Mouse (Mus musculus) heart, embryonic 14.5 days (tissue): ENCODE results near the gene Ccdc38. TPM values are rescaled to one million over a fixed set of nuclear protein-coding genes. Genes with fewer than 3 reads are reported as not detected.

Source experiments
- ATAC-seq: fragments of 200-750 bp; cut with Nextera tagmentation; 2 replicates; pipeline ENCODE4 v1.8.0; 2017; ENCODE audit warnings: low read depth, moderate TSS enrichment; ENCODE audit not compliant: insufficient number of reproducible peaks, insufficient read depth, low FRiP score
- H3K27ac ChIP-seq, 2 experiments: fragments of 200-500 bp in 1 of 2; fragments of 300-500 bp in 1 of 2; sonication (generic) in 1 of 2; replicated peaks in 1 of 2; 2 replicates each; pipeline ENCODE4 v1.5.1; 2012 to 2014; ENCODE audit warnings: low read depth in 2 of 2, low read length in 2 of 2, control low read depth in 1 of 2, mild to moderate bottlenecking in 1 of 2, mixed read lengths in 1 of 2; ENCODE audit not compliant: control insufficient read depth in 1 of 2, insufficient read depth in 1 of 2
- H3K27me3 ChIP-seq: fragments of 300-500 bp; sonication (generic); 2 replicates; pipeline ENCODE4 v1.6.1; 2014; ENCODE audit warnings: mild to moderate bottlenecking, low read length, control low read depth; ENCODE audit not compliant: control insufficient read depth, insufficient read depth
- H3K36me3 ChIP-seq: fragments of 300-500 bp; sonication (generic); 2 replicates; pipeline ENCODE4 v1.6.1; 2014; ENCODE audit warnings: mild to moderate bottlenecking, control low read depth, low read length, mixed read lengths; ENCODE audit not compliant: control insufficient read depth, insufficient read depth
- H3K4me1 ChIP-seq, 2 experiments: fragments of 200-500 bp in 1 of 2; fragments of 300-500 bp in 1 of 2; sonication (generic) in 1 of 2; 2 replicates each; pipeline ENCODE4 v1.6.1; 2012 to 2014; ENCODE audit warnings: low read length in 2 of 2, control low read depth in 1 of 2, mixed read lengths in 1 of 2; ENCODE audit not compliant: control insufficient read depth in 2 of 2, insufficient read depth in 2 of 2
- H3K4me2 ChIP-seq: fragments of 300-500 bp; sonication (generic); 2 replicates; pipeline ENCODE4 v1.6.1; 2014; ENCODE audit warnings: mild to moderate bottlenecking, low read length
- H3K4me3 ChIP-seq, 2 experiments: fragments of 200-500 bp in 1 of 2; fragments of 300-500 bp in 1 of 2; sonication (generic) in 1 of 2; 2 replicates each; pipeline ENCODE4 v1.5.1; 2012 to 2014; ENCODE audit warnings: low read length in 2 of 2, mild to moderate bottlenecking in 2 of 2, control low read depth in 1 of 2, low read depth in 1 of 2, moderate library complexity in 1 of 2; ENCODE audit not compliant: control insufficient read depth in 1 of 2, insufficient read depth in 1 of 2
- H3K9ac ChIP-seq: fragments of 300-500 bp; sonication (generic); 2 replicates; pipeline ENCODE4 v1.6.1; 2014; ENCODE audit warnings: mild to moderate bottlenecking, low read length
- H3K9me3 ChIP-seq: fragments of 300-500 bp; sonication (generic); 2 replicates; pipeline ENCODE4 v1.6.1; 2016; ENCODE audit warnings: low read length, control low read depth; ENCODE audit not compliant: control insufficient read depth
- WGBS: fragments of 180-500 bp; shearing (Covaris S2); extraction: QIAGEN DNeasy Blood & Tissue Kit; methylation state at CpG from one replicate; pipeline ENCODE4 v1.1.7; 2014; 5-methylcytosine and 5-hydroxymethylcytosine counted together
- polyA plus RNA-seq: library from polyadenylated mRNA; unstranded; fragments of >200 nt; fragmentation: Nextera tagmentation; extraction: Ambion mirVana; gene quantifications from 2 replicates; pipeline ENCODE4 v1.2.1, GENCODE M21; 2014

Ccdc38 gene
- polyA plus RNA-seq, 1 experiment from 2014 or later, result 0.19 TPM

DNA sequence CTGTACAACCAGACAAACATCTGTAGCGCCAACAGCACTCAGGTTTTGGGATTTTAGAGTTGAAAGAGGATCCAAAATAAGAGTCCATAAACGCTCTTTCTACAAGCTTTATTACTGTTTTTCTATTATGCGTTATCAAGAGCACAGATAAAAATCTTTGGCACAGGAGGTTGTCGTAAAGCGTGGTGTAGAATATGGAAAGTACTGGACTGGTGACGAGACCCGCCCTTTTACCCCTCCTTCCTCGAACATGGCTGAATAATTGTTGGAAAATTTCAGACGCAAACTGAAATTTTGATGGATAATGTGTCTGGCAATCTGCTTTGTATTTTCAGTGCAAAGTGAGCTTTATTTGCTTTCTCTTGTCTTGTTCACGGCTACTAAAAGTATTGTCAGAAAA is 83.7 kb downstream of the Ccdc38 start:
- H3K4me3 ChIP-seq, result no peak overlapping the region
- H3K9me3 ChIP-seq, result no peaks in the 10 kb centered on the region
- no peak overlapping the region for H3K27ac ChIP-seq
- no peak for ATAC-seq
- no peaks in the 10 kb centered on the region for H3K27me3 ChIP-seq
- H3K36me3 ChIP-seq, result no peaks in the 10 kb centered on the region
- H3K9ac ChIP-seq, result no peak overlapping the region
- peaks cover 0 to 2% of the 10 kb centered on the region in 2 experiments; a peak in 1 of 4 replicates for H3K4me1 ChIP-seq
- 81% methylated on average over 10 of the region's 10 CpGs for WGBS
- no peak overlapping the region for H3K4me2 ChIP-seq

GRCm38 (mm10) chr10:93630310-93630709 is 89.9 kb downstream of the Ccdc38 start:
- ATAC-seq, result no peak
- 95% methylated on average over 5 of the region's 5 CpGs for WGBS
- Histone ChIP-seq H3K9me3 (no peaks in the 10 kb centered on the region), H3K4me1 (no peaks in the 10 kb centered on the region), H3K27ac (no peak overlapping the region), H3K4me2 (no peak overlapping the region), H3K27me3 (peaks cover 2% of the 10 kb centered on the region; the same call in 1 of the 2 replicates), H3K9ac (no peak overlapping the region), H3K36me3 (no peaks in the 10 kb centered on the region), H3K4me3 (no peak overlapping the region)

- 66% methylated on average over 4 of the region's 4 CpGs for WGBS
- no peaks in the 10 kb centered on the region for H3K4me1 ChIP-seq
- no peak overlapping the region for H3K9ac ChIP-seq
- H3K36me3 ChIP-seq, result no peaks in the 10 kb centered on the region
- H3K4me2 ChIP-seq, result no peak overlapping the region
- no peak overlapping the region for H3K4me3 ChIP-seq
- ATAC-seq, result no peak
- peaks cover 17% of the 10 kb centered on the region for H3K27me3 ChIP-seq
- no peaks in the 10 kb centered on the region for H3K9me3 ChIP-seq
- H3K27ac ChIP-seq, result no peak overlapping the region
Measured at GRCm38 (mm10) chr10:93632086-93632485, 91.7 kb downstream of the Ccdc38 start.

DNA sequence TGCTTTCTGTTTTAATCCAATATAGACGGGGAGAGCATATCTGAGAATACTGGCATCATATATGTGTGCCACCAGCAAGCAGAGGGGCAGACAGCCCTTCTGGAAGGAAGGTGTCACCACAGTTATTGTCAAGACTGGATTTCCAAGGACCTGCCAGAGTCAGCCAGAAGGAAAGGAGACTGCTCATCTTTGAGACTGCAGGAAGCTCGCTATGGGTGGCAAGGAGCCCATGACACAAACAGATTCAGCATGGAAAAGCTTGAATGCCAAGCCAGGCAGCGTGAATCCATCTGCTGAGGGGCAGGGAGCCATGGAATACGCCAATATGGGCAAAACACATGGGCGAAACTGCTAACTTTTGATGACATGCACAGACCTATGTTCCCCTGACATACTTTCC is 93.1 kb downstream of the Ccdc38 start:
- Histone ChIP-seq H3K9ac (no peak overlapping the region), H3K4me1 (no peaks in the 10 kb centered on the region), H3K27me3 (peaks cover 32% of the 10 kb centered on the region), H3K4me3 (no peak overlapping the region), H3K9me3 (no peaks in the 10 kb centered on the region), H3K27ac (no peak overlapping the region), H3K4me2 (no peak overlapping the region), H3K36me3 (no peaks in the 10 kb centered on the region)
- ATAC-seq, result no peak
- 75% methylated on average over 5 of the region's 5 CpGs for WGBS

Other genes starting within 250 kb of the Ccdc38 start
- 42.8 and 46.5 TPM in 2 replicates for gene Elk3, start 229.5 kb upstream of the Ccdc38 start, polyA plus RNA-seq
- 306 and 315 TPM in 2 replicates for gene Lta4h, start 87.2 kb upstream of the Ccdc38 start, polyA plus RNA-seq
- gene Hal, start 51.9 kb upstream of the Ccdc38 start, polyA plus RNA-seq, result not detected in 2 replicates
- gene Amdhd1, start 599 bp upstream of the Ccdc38 start, polyA plus RNA-seq, result 0.14 and 0.42 TPM in 2 replicates
- 77.0 and 77.4 TPM in 2 replicates for gene Snrpf, start 49.1 kb downstream of the Ccdc38 start, polyA plus RNA-seq
- 3.1 and 3.2 TPM in 2 replicates for gene Ntn4, start 100.0 kb downstream of the Ccdc38 start, polyA plus RNA-seq